Mouse (Mus musculus): ENCODE results near the gene Dse.

DNA sequence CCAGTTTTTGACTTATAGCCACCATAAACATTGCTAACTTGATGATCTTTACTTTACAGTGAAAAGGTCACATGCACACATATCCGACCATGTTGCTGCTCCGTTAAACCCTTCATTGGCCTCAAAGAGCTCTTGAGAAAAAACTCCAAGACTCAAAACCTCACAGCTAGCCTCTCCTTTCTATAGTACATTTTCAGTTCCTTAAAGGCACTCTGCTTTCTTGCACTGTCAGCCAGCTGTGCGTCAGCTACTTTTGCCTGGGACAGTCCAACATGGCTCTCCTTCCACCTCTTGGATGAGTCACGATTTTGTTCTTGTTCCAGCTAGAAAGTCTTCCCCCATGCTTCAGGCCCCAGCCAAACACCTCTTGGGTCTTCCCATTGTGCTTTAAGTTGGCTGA lies 35.9 kb downstream of the Dse start:
- TF ChIP-seq CTCF (IDR thresholded peaks at IDR 0.05; ENCODE audit: borderline replicate concordance, insufficient read depth, low read length) (no peak), POLR2A (IDR thresholded peaks at IDR 0.05; ENCODE audit: low read depth, low read length) (no peak)
